Mouse (Mus musculus) mesoderm, embryonic 11.5 days (tissue): ENCODE data around the gene Zfp763.
"Not testable (repeated sequence)": the region's sequence is repeated elsewhere in the genome, so short reads cannot be mapped to it uniquely, and the experiment has no call there.

ENCODE experiments used
- DNase-seq: peaks from one replicate; pipeline ENCODE4 v3.0.0-alpha.2; 2012; ENCODE audit warnings: low read depth, low spot score

Zfp763 gene

DNA sequence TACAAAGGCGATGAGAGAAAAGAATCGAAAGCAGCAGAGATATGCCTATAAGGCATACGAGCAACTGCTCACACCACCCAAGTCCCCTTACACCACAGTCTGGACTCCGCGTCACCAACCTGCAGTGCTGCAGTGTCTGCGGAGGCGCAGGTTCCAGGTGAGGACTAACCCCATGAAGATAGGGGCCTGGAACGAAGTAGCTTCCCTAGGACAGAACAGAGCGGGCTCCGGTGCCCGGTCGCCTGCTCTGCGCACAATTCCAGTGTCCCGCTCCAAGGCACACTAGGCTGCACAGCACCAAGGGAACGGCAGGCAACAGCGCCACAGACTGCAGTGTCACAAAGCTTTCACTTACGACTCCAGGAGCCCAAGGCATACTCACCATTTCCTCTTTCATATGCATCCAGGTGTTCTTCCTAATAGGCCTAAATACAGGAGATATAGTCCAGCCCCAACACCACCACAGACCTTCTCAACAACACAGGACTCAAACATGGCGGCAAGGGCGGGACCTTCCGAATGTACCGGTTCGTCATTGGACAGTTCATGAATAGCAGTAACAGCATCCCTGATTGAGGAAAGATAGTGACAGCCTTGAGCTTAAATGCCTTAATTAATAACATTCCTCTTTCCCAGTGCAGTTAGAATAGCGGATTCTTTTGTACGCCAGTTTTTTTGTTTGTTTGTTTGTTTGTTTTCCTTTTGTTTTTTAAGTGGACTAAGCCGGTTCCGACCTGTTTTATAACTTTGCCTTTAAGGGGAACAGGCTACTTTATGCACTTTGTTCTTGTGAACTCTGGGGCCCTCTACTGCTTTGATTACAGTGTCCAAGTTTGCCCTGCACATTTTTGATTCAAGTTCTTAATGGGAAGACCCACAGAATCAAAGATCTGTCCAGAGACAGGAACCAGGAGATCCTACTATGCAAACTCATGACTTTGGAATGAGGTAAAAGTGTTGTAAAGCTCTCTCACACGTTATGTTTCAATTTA is at the start of gene Zfp763:
Gene Zfp763, minus strand, starts transcription at position 503 of the 992 bp plus-strand sequence.
- peak; percentile 87 for DNase-seq

DNA sequence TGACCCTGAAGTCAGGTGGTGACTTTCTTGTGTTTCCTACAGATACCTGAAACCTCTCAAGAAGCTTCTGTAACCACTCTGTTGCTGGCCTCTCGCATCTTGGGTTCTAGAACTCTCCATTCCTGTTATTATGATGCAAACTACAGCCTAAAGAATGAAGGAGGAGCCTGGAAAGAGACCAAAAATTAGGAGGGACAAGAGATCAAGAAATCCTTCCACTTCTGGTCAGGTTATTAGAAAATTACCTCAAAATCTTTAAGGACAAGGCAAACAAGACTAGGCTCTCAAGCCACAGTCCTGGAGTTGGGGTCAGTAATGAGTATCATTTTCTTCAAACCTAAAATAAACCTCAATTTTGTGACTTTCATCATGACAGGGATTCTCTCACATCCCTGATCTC is 34.8 kb upstream of the Zfp763 start, which contains the start of gene 4921501E09Rik:
Gene 4921501E09Rik, minus strand, starts transcription at position 101 of the 400 bp plus-strand sequence.
- no peak for DNase-seq

DNA sequence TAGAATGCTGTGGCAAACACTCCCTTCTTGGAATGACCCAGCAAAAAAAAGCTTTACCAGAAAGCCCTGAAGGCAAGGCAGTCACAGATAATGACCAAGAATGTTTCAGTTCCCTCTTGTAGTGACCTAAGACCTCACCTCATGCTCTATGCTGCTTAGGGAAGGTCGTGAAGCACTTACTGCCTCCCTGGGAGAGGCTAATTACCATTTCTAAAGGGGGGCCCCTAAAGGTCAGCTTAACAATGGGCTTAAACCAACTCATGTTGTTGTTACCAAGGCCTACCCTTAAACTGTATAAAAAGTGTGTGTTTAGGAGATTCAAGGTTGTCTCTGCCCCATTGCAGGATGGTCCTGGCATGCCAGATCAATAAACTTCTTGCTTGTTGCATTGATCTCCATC is 29.8 kb upstream of the Zfp763 start:
- no peak for DNase-seq

DNA sequence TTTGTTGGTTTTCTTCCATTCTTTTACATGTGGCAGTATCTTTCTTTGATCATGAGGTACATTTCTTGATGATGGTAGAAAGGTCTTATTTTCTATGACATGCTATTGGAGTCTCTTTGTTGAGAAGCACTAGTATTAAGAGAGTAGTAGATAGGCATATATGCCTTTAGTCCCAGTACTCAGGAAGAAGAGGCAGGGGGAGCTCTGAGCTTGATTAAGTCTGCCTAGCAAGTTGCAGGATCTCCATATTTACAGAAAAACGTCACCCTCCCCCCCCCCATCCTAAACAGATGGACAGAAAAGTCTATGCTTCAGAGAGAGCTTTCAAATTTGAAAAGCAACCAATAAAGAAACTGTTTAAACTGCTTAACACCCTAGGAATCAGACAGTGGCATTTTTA is 25.6 kb upstream of the Zfp763 start:
- DNase-seq, result no peak

DNA sequence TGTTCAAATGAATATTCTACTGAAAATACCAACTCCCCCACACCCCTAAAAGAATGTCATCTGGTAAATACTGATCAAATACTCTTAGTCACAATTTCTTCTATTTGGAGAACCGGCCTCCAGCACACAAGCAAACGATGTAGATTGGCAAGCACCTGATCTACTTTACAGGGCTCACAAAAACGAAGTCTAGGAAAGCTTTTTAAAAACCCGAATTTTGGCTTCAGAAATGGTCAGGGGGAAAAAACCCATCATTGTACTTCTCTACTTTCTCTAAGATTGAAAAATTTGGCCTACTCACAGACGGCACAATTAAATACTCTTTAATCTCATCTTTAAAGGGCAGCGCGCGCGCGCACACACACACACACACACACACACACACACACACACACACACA is 826 bp downstream of the Zfp763 start:
- DNase-seq, result peak; percentile 6

DNA sequence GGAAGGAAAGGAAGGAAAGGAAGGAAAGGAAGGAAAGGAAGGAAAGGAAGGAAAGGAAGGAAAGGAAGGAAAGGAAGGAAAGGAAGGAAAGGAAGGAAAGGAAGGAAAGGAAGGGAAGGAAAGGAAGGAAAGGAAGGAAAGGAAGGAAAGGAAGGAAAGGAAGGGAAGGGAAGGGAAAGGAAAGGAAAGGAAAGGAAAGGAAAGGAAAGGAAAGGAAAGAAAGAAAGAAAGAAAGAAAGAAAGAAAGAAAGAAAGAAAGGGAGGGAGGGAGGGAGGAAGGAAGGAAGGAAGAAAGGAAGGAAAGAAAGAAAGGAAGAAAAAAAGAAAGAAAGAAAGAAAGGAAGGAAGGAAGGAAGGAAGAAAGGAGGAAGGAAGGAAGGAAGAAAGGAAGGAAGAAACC is 12.8 kb downstream of the Zfp763 start:
- not testable (repeated sequence) for DNase-seq

DNA sequence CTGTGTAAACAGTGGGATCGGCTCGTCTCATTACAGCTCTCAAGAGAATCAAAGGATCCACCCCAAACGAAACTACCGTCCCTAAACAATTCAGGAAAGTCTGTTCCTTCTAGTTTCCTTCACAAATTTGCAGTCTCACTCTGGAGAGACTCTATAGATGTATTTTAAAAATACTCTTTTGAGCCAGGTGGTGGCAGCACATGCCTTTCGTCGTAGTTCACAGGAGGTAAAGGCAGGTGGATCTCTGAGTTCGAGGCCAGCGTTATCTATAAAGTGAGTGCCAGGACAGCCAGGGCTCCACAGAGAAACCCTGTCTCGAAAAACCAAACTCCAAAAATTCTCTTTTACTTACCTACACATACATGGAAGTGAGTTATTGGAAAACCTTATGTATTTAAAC is 24.9 kb downstream of the Zfp763 start:
- no peak for DNase-seq

DNA sequence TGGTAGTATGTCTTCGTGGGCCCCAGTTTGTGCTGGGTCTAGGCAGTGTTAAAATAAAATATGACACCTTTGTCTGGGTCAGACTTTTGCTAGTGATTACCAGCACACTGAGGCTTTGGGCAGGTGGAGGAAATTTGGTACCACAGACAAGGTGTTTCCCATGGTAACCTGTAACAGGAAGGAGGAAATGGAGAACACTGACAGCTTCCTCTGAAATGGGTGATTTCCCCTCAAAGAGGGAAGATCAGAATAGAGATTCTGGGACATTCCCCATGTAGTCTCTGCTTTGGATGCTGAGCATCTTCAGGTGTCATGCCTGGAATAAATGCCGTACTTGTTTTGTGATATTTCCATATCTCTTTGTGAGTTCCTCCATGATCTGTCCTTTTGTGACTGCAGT is 34.7 kb downstream of the Zfp763 start:
- DNase-seq, result no peak

DNA sequence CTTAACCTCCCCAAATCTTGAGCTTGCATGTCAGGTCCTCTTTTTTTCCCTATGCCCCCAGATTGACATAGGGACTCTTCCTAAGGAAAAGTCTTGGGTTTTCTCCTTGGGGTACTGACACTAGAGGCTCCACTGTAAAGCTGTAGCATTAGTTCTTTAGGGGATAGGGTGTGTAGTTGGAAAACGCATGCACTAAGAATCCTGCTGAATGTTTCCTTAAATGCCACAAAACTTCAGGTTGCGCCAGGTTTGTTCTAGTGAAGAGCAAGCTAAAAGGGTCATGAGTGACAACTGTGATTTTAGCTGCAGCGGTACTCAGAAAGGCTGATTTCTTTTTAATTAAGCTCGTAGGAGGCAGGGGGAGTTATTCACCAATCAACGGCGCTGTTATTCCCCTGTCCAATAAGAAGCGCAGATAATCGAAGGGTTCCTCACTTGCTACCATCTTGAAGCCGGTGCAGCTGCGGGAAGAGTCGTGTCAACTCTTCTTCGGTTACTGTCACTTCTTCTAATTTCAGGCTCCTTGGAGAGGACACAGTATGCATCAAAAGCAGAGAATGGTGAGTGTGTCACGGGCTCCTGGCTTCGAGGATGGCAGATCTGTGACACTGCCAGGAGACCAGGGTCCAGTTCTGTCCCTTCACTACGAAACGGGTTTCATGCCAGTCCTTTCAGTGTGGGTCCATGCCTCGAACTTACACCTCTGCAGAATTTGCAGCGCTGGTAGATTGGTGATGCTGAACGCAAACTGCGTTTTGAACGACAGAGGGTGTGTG is 40.3 kb downstream of the Zfp763 start, which contains the start of gene Zfp952:
Gene Zfp952, plus strand, starts transcription at position 431 of the 776 bp plus-strand sequence.
- DNase-seq, result peak; percentile 91

DNA sequence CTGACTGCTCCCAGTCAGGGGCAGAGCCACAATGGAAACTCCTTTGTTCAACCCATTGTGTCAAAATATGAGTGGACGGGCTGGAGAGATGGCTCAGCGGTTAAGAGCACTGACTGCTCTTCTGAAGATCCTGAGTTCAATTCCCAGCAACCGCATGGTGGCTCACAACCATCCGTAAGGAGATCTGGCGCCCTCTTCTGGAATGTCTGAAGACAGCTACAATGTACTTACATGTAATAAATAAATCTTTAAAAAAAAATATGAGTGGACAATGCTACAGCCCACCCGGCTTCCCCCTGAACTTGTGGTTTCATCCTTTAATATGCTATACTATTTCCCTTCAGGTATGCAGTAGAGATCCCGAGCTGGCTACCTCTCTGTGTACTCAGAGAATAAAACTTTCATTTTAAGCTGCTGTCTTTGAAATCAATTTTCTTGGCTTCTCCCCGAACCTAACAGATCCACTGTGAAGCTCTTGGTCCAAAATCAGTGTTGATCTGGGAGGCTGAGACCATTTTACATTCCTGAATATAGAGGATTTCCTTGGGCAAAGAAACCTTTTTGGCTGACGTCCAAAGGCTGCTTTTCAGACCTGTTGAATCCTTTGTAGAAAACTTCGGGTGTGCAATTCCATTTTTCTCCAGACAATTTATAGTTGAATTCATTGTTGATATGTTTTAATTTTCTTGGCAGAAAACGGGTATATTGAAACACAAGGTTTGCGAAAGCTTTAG is 41.1 kb downstream of the Zfp763 start:
- no peak for DNase-seq

DNA sequence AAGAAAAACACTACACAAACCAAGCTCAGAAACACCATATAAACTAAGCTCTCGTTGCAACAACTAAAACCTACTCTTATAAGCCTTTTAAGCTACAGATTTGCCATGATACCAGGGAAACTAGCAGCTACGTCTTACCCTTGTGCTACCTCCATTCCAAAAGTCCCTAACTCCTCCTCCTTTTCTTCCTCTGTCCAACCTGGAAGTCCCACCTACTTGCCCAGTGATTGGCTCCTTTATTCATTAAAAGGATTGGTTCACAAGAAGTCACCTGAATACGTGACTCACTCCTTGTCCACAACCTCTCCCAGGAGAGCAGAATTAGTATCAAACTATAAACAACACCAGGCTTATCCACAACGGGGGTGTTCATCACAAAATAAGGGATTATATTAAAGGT is 46.9 kb downstream of the Zfp763 start:
- no peak for DNase-seq

DNA sequence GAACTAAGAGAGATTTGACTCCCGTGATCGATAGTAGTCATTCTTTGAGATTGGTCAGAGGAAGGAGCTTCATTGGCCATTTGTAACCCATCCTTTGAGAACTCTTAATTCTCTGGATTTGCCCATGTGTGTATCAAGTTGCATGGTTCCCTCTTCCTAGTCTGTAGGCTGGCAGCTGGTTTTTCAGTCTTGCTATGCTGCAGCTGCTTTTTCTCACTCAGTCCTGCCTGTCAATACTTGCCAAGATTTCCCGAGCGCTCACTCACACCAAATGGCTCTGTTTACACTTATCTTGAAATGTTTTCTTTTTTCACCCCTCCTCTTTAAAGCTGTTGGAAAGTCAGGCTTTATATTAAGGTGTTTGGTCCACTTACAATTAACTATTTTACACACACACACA is 51.8 kb downstream of the Zfp763 start:
- no peak for DNase-seq
